Mouse (Mus musculus): Measurements from ENCODE around the gene Dot1l. TPM values are rescaled to one million over a fixed set of nuclear protein-coding genes. Genes with fewer than 3 reads are reported as not detected.

The Dot1l gene
- 13.8 and 16.6 TPM in 2 replicates for polyA plus RNA-seq (2014; fragmentation: Nextera tagmentation; extraction: Ambion mirVana)

GRCm38 (mm10) chr10:80754594-80755290 is at the start of gene Dot1l:
Gene Dot1l (plus strand): TSS chr10:80755206.
- H3K4me1 ChIP-seq (ENCODE audit: control insufficient read depth, insufficient read depth, low read length): peaks cover 12% of the 10 kb centered on the region
- H3K4me3 ChIP-seq (ENCODE audit: low read depth, low read length): peak within 1 kb of the TSS; percentile 79
- H3K27ac ChIP-seq (replicated peaks; ENCODE audit: low read depth, low read length): peak within 1 kb of the TSS; percentile 44; the same call in 1 of the 2 replicates
- ATAC-seq (replicated peaks; ENCODE audit: insufficient number of reproducible peaks, low FRiP score, low TSS enrichment, low read depth): peak; percentile 82
- H3K9ac ChIP-seq (replicated peaks; ENCODE audit: low read length): peak within 1 kb of the TSS; percentile 90
- no peaks in the 10 kb centered on the region for H3K27me3 ChIP-seq (ENCODE audit: control insufficient read depth, insufficient read depth, low read length)
- DNase-seq (ENCODE audit: low spot score): peak; percentile 98
- peak within 1 kb of the TSS; percentile 65 for H3K4me2 ChIP-seq (ENCODE audit: low read depth, low read length)
- WGBS: 1% methylated on average over 51 of the region's 57 CpGs
- H3K9me3 ChIP-seq (replicated peaks; ENCODE audit: control insufficient read depth, low read length): no peaks in the 10 kb centered on the region
- no peaks in the 10 kb centered on the region for H3K36me3 ChIP-seq (replicated peaks; ENCODE audit: control insufficient read depth, insufficient read depth, low read depth, low read length)

- Histone ChIP-seq H3K36me3 (replicated peaks; ENCODE audit: control insufficient read depth, insufficient read depth, low read depth, low read length) (peaks cover 14% of the 10 kb centered on the region), H3K4me1 (ENCODE audit: control insufficient read depth, insufficient read depth, low read length) (peaks cover 5% of the 10 kb centered on the region; the same call in 1 of the 2 replicates), H3K27me3 (ENCODE audit: control insufficient read depth, insufficient read depth, low read length) (no peaks in the 10 kb centered on the region), H3K4me3 (ENCODE audit: low read depth, low read length) (no peak overlapping the region), H3K4me2 (ENCODE audit: low read depth, low read length) (no peak overlapping the region), H3K27ac (replicated peaks; ENCODE audit: low read depth, low read length) (no peak overlapping the region), H3K9ac (replicated peaks; ENCODE audit: low read length) (0 out of 2 replicates have a peak overlapping the region, but pooled peaks have one; percentile 9), H3K9me3 (replicated peaks; ENCODE audit: control insufficient read depth, low read length) (no peaks in the 10 kb centered on the region)
- ATAC-seq (replicated peaks; ENCODE audit: insufficient number of reproducible peaks, low FRiP score, low TSS enrichment, low read depth) (no peak), DNase-seq (ENCODE audit: low spot score) (no peak)
- 75% methylated on average over 3 of the region's 3 CpGs for WGBS
Measured at GRCm38 (mm10) chr10:80705479-80705878, 49.5 kb upstream of the Dot1l start.

- no peaks in the 10 kb centered on the region for H3K9me3 ChIP-seq (replicated peaks; ENCODE audit: control insufficient read depth, low read length)
- H3K9ac ChIP-seq (replicated peaks; ENCODE audit: low read length): no peak overlapping the region
- H3K36me3 ChIP-seq (replicated peaks; ENCODE audit: control insufficient read depth, insufficient read depth, low read depth, low read length): peaks cover 30% of the 10 kb centered on the region
- no peaks in the 10 kb centered on the region for H3K27me3 ChIP-seq (ENCODE audit: control insufficient read depth, insufficient read depth, low read length)
- no peak overlapping the region for H3K4me3 ChIP-seq (ENCODE audit: low read depth, low read length)
- DNase-seq (ENCODE audit: low spot score): no peak
- H3K4me1 ChIP-seq (ENCODE audit: control insufficient read depth, insufficient read depth, low read length): no peaks in the 10 kb centered on the region
- ATAC-seq (replicated peaks; ENCODE audit: insufficient number of reproducible peaks, low FRiP score, low TSS enrichment, low read depth): no peak
- H3K4me2 ChIP-seq (ENCODE audit: low read depth, low read length): no peak overlapping the region
- H3K27ac ChIP-seq (replicated peaks; ENCODE audit: low read depth, low read length): no peak overlapping the region
- 88% methylated on average over 3 of the region's 3 CpGs for WGBS
Measured at GRCm38 (mm10) chr10:80710834-80711233, 44.2 kb upstream of the Dot1l start.

GRCm38 (mm10) chr10:80717281-80717680 is 37.7 kb upstream of the Dot1l start:
- Histone ChIP-seq H3K36me3 (replicated peaks; ENCODE audit: control insufficient read depth, insufficient read depth, low read depth, low read length) (peaks cover 39% of the 10 kb centered on the region), H3K9ac (replicated peaks; ENCODE audit: low read length) (no peak overlapping the region)
- 88% methylated on average over 1 of the region's 1 CpGs for WGBS

GRCm38 (mm10) chr10:80727369-80728127 is 27.5 kb upstream of the Dot1l start:
- H3K4me2 ChIP-seq (ENCODE audit: low read depth, low read length): no peak overlapping the region
- H3K9ac ChIP-seq (replicated peaks; ENCODE audit: low read length): no peak overlapping the region
- H3K9me3 ChIP-seq (replicated peaks; ENCODE audit: control insufficient read depth, low read length): no peaks in the 10 kb centered on the region
- ATAC-seq (replicated peaks; ENCODE audit: insufficient number of reproducible peaks, low FRiP score, low TSS enrichment, low read depth): no peak
- no peaks in the 10 kb centered on the region for H3K27me3 ChIP-seq (ENCODE audit: control insufficient read depth, insufficient read depth, low read length)
- DNase-seq (ENCODE audit: low spot score): no peak
- H3K27ac ChIP-seq (replicated peaks; ENCODE audit: low read depth, low read length): no peak overlapping the region
- H3K36me3 ChIP-seq (replicated peaks; ENCODE audit: control insufficient read depth, insufficient read depth, low read depth, low read length): peaks cover 11% of the 10 kb centered on the region
- whole genome bisulfite sequencing: 81% methylated on average over 5 of the region's 5 CpGs
- no peaks in the 10 kb centered on the region for H3K4me1 ChIP-seq (ENCODE audit: control insufficient read depth, insufficient read depth, low read length)
- H3K4me3 ChIP-seq (ENCODE audit: low read depth, low read length): no peak overlapping the region

More at GRCm38 (mm10) chr10:80717281-80717680, 37.7 kb upstream of the Dot1l start:
- Histone ChIP-seq H3K4me1 (ENCODE audit: control insufficient read depth, insufficient read depth, low read length) (no peaks in the 10 kb centered on the region), H3K27me3 (ENCODE audit: control insufficient read depth, insufficient read depth, low read length) (no peaks in the 10 kb centered on the region), H3K4me3 (ENCODE audit: low read depth, low read length) (no peak overlapping the region), H3K4me2 (ENCODE audit: low read depth, low read length) (no peak overlapping the region), H3K9me3 (replicated peaks; ENCODE audit: control insufficient read depth, low read length) (no peaks in the 10 kb centered on the region), H3K27ac (replicated peaks; ENCODE audit: low read depth, low read length) (no peak overlapping the region)
- no peak for ATAC-seq (replicated peaks; ENCODE audit: insufficient number of reproducible peaks, low FRiP score, low TSS enrichment, low read depth)
- DNase-seq (ENCODE audit: low spot score): no peak

- H3K36me3 ChIP-seq (replicated peaks; ENCODE audit: control insufficient read depth, insufficient read depth, low read depth, low read length): peaks cover 10% of the 10 kb centered on the region
- H3K4me1 ChIP-seq (ENCODE audit: control insufficient read depth, insufficient read depth, low read length): no peaks in the 10 kb centered on the region
- DNase-seq (ENCODE audit: low spot score) (no peak), ATAC-seq (replicated peaks; ENCODE audit: insufficient number of reproducible peaks, low FRiP score, low TSS enrichment, low read depth) (no peak)
- 92% methylated on average over 6 of the region's 6 CpGs for WGBS
- no peak overlapping the region for H3K4me3 ChIP-seq (ENCODE audit: low read depth, low read length)
- H3K9ac ChIP-seq (replicated peaks; ENCODE audit: low read length): no peak overlapping the region
- no peak overlapping the region for H3K27ac ChIP-seq (replicated peaks; ENCODE audit: low read depth, low read length)
- no peaks in the 10 kb centered on the region for H3K9me3 ChIP-seq (replicated peaks; ENCODE audit: control insufficient read depth, low read length)
- no peaks in the 10 kb centered on the region for H3K27me3 ChIP-seq (ENCODE audit: control insufficient read depth, insufficient read depth, low read length)
- H3K4me2 ChIP-seq (ENCODE audit: low read depth, low read length): no peak overlapping the region
Measured at GRCm38 (mm10) chr10:80732611-80733101, 22.4 kb upstream of the Dot1l start.

GRCm38 (mm10) chr10:80736731-80737130 is 18.3 kb upstream of the Dot1l start:
- ATAC-seq (replicated peaks; ENCODE audit: insufficient number of reproducible peaks, low FRiP score, low TSS enrichment, low read depth) (no peak), DNase-seq (ENCODE audit: low spot score) (no peak)
- H3K4me3 ChIP-seq (ENCODE audit: low read depth, low read length): no peak overlapping the region
- H3K27ac ChIP-seq (replicated peaks; ENCODE audit: low read depth, low read length): no peak overlapping the region
- no peak overlapping the region for H3K9ac ChIP-seq (replicated peaks; ENCODE audit: low read length)
- no peaks in the 10 kb centered on the region for H3K9me3 ChIP-seq (replicated peaks; ENCODE audit: control insufficient read depth, low read length)
- peaks cover 6% of the 10 kb centered on the region; the same call in 1 of the 2 replicates for H3K4me1 ChIP-seq (ENCODE audit: control insufficient read depth, insufficient read depth, low read length)
- WGBS: 79% methylated on average over 5 of the region's 5 CpGs
- no peak overlapping the region for H3K4me2 ChIP-seq (ENCODE audit: low read depth, low read length)
- H3K36me3 ChIP-seq (replicated peaks; ENCODE audit: control insufficient read depth, insufficient read depth, low read depth, low read length): no peaks in the 10 kb centered on the region; the same call in 1 of the 2 replicates
- H3K27me3 ChIP-seq (ENCODE audit: control insufficient read depth, insufficient read depth, low read length): no peaks in the 10 kb centered on the region

GRCm38 (mm10) chr10:80738657-80739056 is 16.3 kb upstream of the Dot1l start:
- H3K27me3 ChIP-seq (ENCODE audit: control insufficient read depth, insufficient read depth, low read length): no peaks in the 10 kb centered on the region
- no peak overlapping the region for H3K9ac ChIP-seq (replicated peaks; ENCODE audit: low read length)
- WGBS: 74% methylated on average over 1 of the region's 1 CpGs
- H3K36me3 ChIP-seq (replicated peaks; ENCODE audit: control insufficient read depth, insufficient read depth, low read depth, low read length): no peaks in the 10 kb centered on the region
- DNase-seq (ENCODE audit: low spot score) (no peak), ATAC-seq (replicated peaks; ENCODE audit: insufficient number of reproducible peaks, low FRiP score, low TSS enrichment, low read depth) (no peak)
- peaks cover 6% of the 10 kb centered on the region; the same call in 1 of the 2 replicates for H3K4me1 ChIP-seq (ENCODE audit: control insufficient read depth, insufficient read depth, low read length)
- no peak overlapping the region for H3K27ac ChIP-seq (replicated peaks; ENCODE audit: low read depth, low read length)
- H3K9me3 ChIP-seq (replicated peaks; ENCODE audit: control insufficient read depth, low read length): no peaks in the 10 kb centered on the region
- no peak overlapping the region for H3K4me2 ChIP-seq (ENCODE audit: low read depth, low read length)
- H3K4me3 ChIP-seq (ENCODE audit: low read depth, low read length): no peak overlapping the region
